Mouse (Mus musculus): Measurements from ENCODE around the gene Ccnl2. TPM values are rescaled to one million over a fixed set of nuclear protein-coding genes. Genes with fewer than 3 reads are reported as not detected.
A peak's percentile ranks its signal among the peaks of the same experiment; 100 is the strongest.

Gene Ccnl2
- polyA plus RNA-seq, 1 experiment from 2014 or later, result 137 TPM

- under 1% methylated on average over 49 of the region's 49 CpGs for WGBS
- H3K9ac ChIP-seq, result peak within 1 kb of the TSS; percentile 86
- H3K4me3 ChIP-seq, result peak within 1 kb of the TSS; percentile 85
- H3K27ac ChIP-seq (replicated peaks), result peak within 1 kb of the TSS; percentile 92
- no peaks in the 10 kb centered on the region for H3K9me3 ChIP-seq
- ATAC-seq (ENCODE audit: low FRiP score, low read depth), result peak; percentile 94
- no peaks in the 10 kb centered on the region for H3K27me3 ChIP-seq
- peak within 1 kb of the TSS; percentile 75 for H3K4me2 ChIP-seq
- H3K36me3 ChIP-seq, result peaks cover 14% of the 10 kb centered on the region
- H3K4me1 ChIP-seq (replicated peaks), result peaks cover 24% of the 10 kb centered on the region
Measured at GRCm38 (mm10) chr4:155831205-155831766, 19.0 kb downstream of the Ccnl2 start, which contains the start of gene Aurkaip1. Gene Aurkaip1, plus strand, starts transcription at chr4:155831272.

DNA sequence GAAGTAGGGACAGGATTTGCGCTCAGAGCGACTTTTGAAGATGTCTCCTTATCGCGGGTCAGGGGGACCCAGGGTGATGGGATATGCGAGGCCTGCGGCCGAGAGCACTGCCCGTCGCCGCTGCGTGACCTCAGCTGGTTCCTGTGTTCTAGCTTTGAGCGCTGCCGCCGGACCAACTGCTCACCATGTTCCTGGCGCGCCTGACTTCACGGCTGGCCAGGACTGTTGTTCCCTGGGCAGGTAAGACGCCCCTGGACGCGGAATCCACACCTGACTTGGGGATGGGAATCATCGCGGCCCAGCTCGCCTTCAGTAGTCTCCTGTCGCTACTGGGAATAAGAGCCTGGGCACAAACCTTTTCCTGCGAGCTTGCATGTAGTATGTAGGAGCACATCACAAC, 19.5 kb downstream of the Ccnl2 start:
- H3K4me3 ChIP-seq, result peak overlapping the region; percentile 85
- 2% methylated on average over 25 of the region's 25 CpGs for WGBS
- no peaks in the 10 kb centered on the region for H3K9me3 ChIP-seq
- no peaks in the 10 kb centered on the region for H3K27me3 ChIP-seq
- H3K4me1 ChIP-seq (replicated peaks), result peaks cover 24% of the 10 kb centered on the region
- peak overlapping the region; percentile 75 for H3K4me2 ChIP-seq
- ATAC-seq (ENCODE audit: low FRiP score, low read depth), result peak; percentile 47
- H3K27ac ChIP-seq (replicated peaks), result peak overlapping the region; percentile 92
- H3K36me3 ChIP-seq, result peaks cover 10% of the 10 kb centered on the region
- peak overlapping the region; percentile 86 for H3K9ac ChIP-seq

- no peak for ATAC-seq (ENCODE audit: low FRiP score, low read depth)
- peak overlapping the region; percentile 75 for H3K4me2 ChIP-seq
- H3K9me3 ChIP-seq, result no peaks in the 10 kb centered on the region
- H3K27me3 ChIP-seq, result no peaks in the 10 kb centered on the region
- H3K4me1 ChIP-seq (replicated peaks), result peaks cover 24% of the 10 kb centered on the region
- peaks cover 5% of the 10 kb centered on the region for H3K36me3 ChIP-seq
- H3K27ac ChIP-seq (replicated peaks), result no peak overlapping the region
- H3K9ac ChIP-seq, result peak overlapping the region; percentile 86
- WGBS, result 59% methylated on average over 10 of the region's 10 CpGs
- peak overlapping the region; percentile 85 for H3K4me3 ChIP-seq
Measured at GRCm38 (mm10) chr4:155832321-155832720, 20.0 kb downstream of the Ccnl2 start.

GRCm38 (mm10) chr4:155833234-155833633, 20.9 kb downstream of the Ccnl2 start:
- no peak for ATAC-seq (ENCODE audit: low FRiP score, low read depth)

DNA sequence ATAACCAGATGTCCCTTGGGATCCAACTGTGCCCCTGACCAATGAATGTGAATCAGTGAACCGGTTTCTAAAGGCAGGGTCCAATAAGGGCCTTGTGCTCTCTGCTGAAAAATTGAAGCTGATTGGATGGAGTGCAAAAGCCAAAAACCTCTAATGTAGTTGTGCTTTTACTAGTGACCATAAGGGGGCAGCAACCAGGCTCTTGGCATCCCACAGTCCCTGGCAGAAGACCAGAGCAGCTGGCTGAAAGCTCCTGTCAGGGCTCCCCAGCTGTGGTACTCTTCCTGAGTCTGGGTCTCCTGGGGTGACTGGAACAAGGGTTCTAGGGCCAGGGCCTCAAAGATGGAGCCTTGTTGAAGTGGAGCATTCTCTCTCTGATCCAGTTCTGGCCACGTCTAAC, 21.5 kb downstream of the Ccnl2 start:
- H3K4me3 ChIP-seq, result peak overlapping the region; percentile 5
- H3K9me3 ChIP-seq, result no peaks in the 10 kb centered on the region
- H3K9ac ChIP-seq, result no peak overlapping the region
- peak overlapping the region; percentile 61 for H3K27ac ChIP-seq (replicated peaks)
- no peaks in the 10 kb centered on the region for H3K36me3 ChIP-seq
- no peak overlapping the region for H3K4me2 ChIP-seq
- H3K4me1 ChIP-seq (replicated peaks), result peaks cover 24% of the 10 kb centered on the region
- no peaks in the 10 kb centered on the region for H3K27me3 ChIP-seq
- ATAC-seq (ENCODE audit: low FRiP score, low read depth), result peak; percentile 12; the same call in 1 of the 2 replicates
- 23% methylated on average over 2 of the region's 2 CpGs for WGBS

More at GRCm38 (mm10) chr4:155833234-155833633, 20.9 kb downstream of the Ccnl2 start:
- H3K4me2 ChIP-seq, result no peak overlapping the region
- no peak overlapping the region for H3K27ac ChIP-seq (replicated peaks)
- no peaks in the 10 kb centered on the region for H3K27me3 ChIP-seq
- H3K4me3 ChIP-seq, result no peak overlapping the region
- 96% methylated on average over 4 of the region's 4 CpGs for WGBS
- peaks cover 24% of the 10 kb centered on the region for H3K4me1 ChIP-seq (replicated peaks)
- no peaks in the 10 kb centered on the region for H3K9me3 ChIP-seq
- H3K9ac ChIP-seq, result no peak overlapping the region
- H3K36me3 ChIP-seq, result no peaks in the 10 kb centered on the region

DNA sequence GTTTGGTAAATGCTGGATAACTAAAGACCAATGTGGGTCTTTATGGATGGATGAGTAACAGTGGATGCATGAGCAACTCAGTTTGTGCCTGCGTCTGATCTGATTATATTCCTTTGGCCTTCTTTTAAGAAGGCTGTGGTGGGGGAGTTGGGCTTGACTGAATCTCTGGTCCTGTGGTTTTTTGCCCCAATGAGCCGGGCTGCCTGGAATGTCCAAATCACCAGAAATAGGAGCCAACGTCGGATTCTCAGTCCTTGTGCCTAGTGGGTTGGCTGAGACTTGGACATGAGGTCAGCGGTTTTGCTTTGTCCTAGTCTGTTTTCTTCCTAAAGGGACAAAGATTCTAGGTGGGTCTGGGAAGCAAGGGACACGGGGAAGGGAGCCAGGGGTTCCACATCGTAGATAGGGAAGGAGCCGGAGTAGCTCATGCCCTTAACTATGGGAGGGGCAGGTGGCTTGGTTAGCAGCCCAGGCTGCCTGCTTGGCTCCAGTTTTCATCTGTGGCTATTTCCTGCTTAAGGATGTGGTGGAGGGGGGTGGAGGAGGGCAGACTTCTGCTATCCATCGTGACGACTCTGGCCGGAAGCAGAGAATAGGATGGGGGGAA, 25.2 kb downstream of the Ccnl2 start:
- peaks cover 6% of the 10 kb centered on the region for H3K27me3 ChIP-seq
- no peak for ATAC-seq (ENCODE audit: low FRiP score, low read depth)
- no peaks in the 10 kb centered on the region for H3K9me3 ChIP-seq
- H3K4me3 ChIP-seq, result no peak overlapping the region
- no peak overlapping the region for H3K9ac ChIP-seq
- H3K36me3 ChIP-seq, result no peaks in the 10 kb centered on the region
- H3K27ac ChIP-seq (replicated peaks), result no peak overlapping the region
- 85% methylated on average over 11 of the region's 11 CpGs for WGBS
- H3K4me2 ChIP-seq, result no peak overlapping the region
- peaks cover 33% of the 10 kb centered on the region for H3K4me1 ChIP-seq (replicated peaks)

DNA sequence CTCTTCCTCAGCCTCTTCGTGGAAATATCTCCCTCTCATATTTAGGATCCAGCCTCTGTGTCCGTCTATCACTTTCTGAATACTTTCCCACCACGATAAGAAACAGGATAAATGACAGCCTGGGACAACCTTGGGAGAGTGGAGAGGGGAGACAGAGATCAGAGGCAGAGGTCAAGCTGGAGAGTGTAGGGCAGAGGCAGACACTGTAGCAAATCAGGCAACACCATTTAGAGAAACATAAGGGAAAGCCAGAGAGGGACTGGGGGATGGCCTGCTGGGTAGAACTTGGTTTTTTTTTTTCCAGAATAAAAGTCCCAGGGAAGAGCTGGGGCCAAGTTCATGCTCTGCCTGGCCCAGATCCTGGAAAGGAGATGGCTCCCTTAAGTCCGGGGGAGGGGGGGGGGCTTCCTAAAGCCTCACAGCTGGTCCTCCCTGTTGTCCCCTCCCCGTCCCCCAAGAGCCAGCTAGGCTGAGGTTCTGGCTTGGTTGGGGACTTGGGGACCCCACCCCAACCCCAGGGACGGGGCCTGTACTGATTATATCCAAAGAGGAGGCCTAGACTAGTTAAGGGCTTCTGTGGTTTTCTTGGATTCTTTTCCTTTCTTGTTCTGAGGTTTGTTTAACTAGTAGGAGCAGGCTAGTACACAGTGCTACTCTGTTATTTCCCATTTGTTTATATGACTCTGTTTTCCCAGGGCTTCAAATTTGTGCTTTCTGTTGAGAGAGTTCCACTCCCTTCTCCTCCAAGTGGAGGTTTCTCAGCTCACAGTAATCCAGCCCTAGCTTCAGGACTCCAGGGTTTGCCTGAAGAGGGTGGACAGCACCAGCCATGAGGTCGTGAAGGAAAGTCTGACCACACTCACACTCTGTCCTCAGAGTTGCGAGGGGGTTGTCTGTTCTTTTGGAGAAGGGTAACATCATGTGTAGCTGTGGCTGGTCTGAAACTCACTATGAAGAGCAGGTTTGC, 26.2 kb downstream of the Ccnl2 start:
- Histone ChIP-seq H3K36me3 (no peaks in the 10 kb centered on the region), H3K4me1 (replicated peaks) (peaks cover 23% of the 10 kb centered on the region), H3K27me3 (peaks cover 6% of the 10 kb centered on the region), H3K27ac (replicated peaks) (no peak overlapping the region; the same call in 1 of the 2 replicates), H3K9ac (no peak overlapping the region), H3K9me3 (no peaks in the 10 kb centered on the region), H3K4me2 (no peak overlapping the region), H3K4me3 (no peak overlapping the region)
- ATAC-seq (ENCODE audit: low FRiP score, low read depth), result no peak
- 65% methylated on average over 8 of the region's 8 CpGs for WGBS

DNA sequence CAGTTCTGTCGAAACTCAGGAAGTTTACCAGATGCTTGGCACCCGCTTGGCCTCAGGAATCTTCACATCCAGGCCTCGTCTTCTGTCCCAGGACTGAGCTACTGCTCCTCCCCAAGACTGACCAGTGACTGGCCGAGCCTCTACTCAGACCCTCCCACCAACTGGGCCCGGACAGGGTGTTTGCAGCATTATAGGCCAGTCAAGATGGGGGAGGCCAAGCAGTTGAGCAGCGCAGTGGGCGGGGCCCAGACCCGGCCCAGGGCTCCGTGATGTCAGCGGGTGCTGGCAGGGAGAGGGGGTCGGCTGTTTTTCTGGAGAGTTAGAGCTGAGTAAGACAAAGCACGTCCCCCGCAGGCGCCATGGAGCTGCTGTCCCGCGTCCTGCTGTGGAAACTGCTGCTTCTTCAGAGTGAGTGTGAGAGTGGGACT, 27.2 kb downstream of the Ccnl2 start, which contains the start of gene Mxra8:
TSS of gene Mxra8 (plus strand) at position 198 of the 428 bp plus-strand sequence.
- WGBS, result 3% methylated on average over 16 of the region's 16 CpGs
- Histone ChIP-seq H3K4me1 (replicated peaks) (peaks cover 14% of the 10 kb centered on the region), H3K36me3 (no peaks in the 10 kb centered on the region), H3K27ac (replicated peaks) (peak within 1 kb of the TSS; percentile 6; the same call in 1 of the 2 replicates), H3K9ac (0 out of 2 replicates have a peak within 1 kb of the TSS, but pooled peaks have one; percentile 17), H3K9me3 (no peaks in the 10 kb centered on the region), H3K4me3 (peak within 1 kb of the TSS; percentile 21), H3K27me3 (peaks cover 6% of the 10 kb centered on the region), H3K4me2 (peak within 1 kb of the TSS; percentile 52)
- peak; percentile 55 for ATAC-seq (ENCODE audit: low FRiP score, low read depth)

GRCm38 (mm10) chr4:155840076-155841002, 28.1 kb downstream of the Ccnl2 start:
- Histone ChIP-seq H3K27me3 (peaks cover 6% of the 10 kb centered on the region), H3K27ac (replicated peaks) (0 out of 2 replicates have a peak overlapping the region, but pooled peaks have one; percentile 6), H3K36me3 (no peaks in the 10 kb centered on the region), H3K4me2 (peak overlapping the region; percentile 52), H3K4me1 (replicated peaks) (peaks cover 14% of the 10 kb centered on the region), H3K4me3 (peak overlapping the region; percentile 21), H3K9me3 (no peaks in the 10 kb centered on the region), H3K9ac (0 out of 2 replicates have a peak overlapping the region, but pooled peaks have one; percentile 17)
- 8% methylated on average over 8 of the region's 8 CpGs for WGBS
- ATAC-seq (ENCODE audit: low FRiP score, low read depth), result no peak

- H3K27me3 ChIP-seq, result peaks cover 6% of the 10 kb centered on the region
- no peaks in the 10 kb centered on the region for H3K36me3 ChIP-seq
- H3K27ac ChIP-seq (replicated peaks), result no peak overlapping the region
- under 1% methylated on average over 32 of the region's 32 CpGs for WGBS
- no peaks in the 10 kb centered on the region for H3K9me3 ChIP-seq
- 0 out of 2 replicates have a peak, but pooled peaks have one; percentile 27 for ATAC-seq (ENCODE audit: low FRiP score, low read depth)
- H3K4me2 ChIP-seq, result peak overlapping the region; percentile 52
- no peak overlapping the region for H3K9ac ChIP-seq
- H3K4me1 ChIP-seq (replicated peaks), result peaks cover 14% of the 10 kb centered on the region
- peak overlapping the region; percentile 21 for H3K4me3 ChIP-seq
Measured at GRCm38 (mm10) chr4:155841003-155841454, 28.7 kb downstream of the Ccnl2 start.
